Comparison of ENCODE assay signal across 7 mouse cellular contexts in the genomic region with DNA sequence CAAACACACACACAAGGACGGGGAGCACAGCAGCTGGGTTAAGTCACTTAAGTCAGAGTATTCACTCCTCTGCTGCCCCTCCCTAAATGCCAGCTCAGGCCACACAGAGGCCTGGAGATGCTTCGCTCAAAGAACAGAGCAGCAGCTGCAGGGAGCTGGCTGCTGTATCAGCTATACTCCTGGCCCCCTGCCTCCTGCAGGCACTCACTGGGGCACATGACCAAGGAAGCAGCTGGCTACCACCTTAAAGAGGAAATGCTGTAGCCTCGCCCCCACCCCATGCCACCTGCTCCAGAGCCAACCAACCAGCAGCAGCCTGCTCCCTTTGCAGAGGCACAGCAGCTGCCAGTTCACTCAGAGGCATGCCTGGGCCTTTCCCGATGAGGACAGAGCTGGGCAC. TPM values are rescaled to one million over a fixed set of nuclear protein-coding genes. Genes with fewer than 3 reads are reported as not detected.
DNase-seq lines count a peak whose midpoint lies in the region; ATAC-seq and TF ChIP-seq lines count a peak whose summit lies in the region.

No protein-coding gene starts in this region.

- no peak overlapping the region for H3ac ChIP-seq in myocyte (ENCODE audit: control insufficient read depth, insufficient read length)

- no peak overlapping the region for H3K4me2 ChIP-seq in forebrain, embryonic 11.5 days (ENCODE audit: low read depth, low read length, severe bottlenecking)
- no peak overlapping the region for H3K4me2 ChIP-seq in limb, embryonic 15.5 days
- peak overlapping the region; percentile 24 for H3K4me2 ChIP-seq in myocyte (ENCODE audit: low read depth)
- H3K4me2 ChIP-seq in stomach, embryonic 16.5 days (ENCODE audit: low read depth, low read length) = no peak overlapping the region

- H3K27ac ChIP-seq in forebrain, embryonic 11.5 days (ENCODE audit: low read depth, low read length) = no peak overlapping the region
- no peak overlapping the region for H3K27ac ChIP-seq in limb, embryonic 15.5 days
- no peak overlapping the region for H3K27ac ChIP-seq in stomach, embryonic 16.5 days (ENCODE audit: low read length)

- H3K9ac ChIP-seq in forebrain, embryonic 11.5 days (ENCODE audit: low read length) = no peak overlapping the region
- no peak overlapping the region for H3K9ac ChIP-seq in limb, embryonic 15.5 days
- no peak overlapping the region for H3K9ac ChIP-seq in stomach, embryonic 16.5 days (ENCODE audit: low read length)

- peak; percentile 90 for ATAC-seq in forebrain, embryonic 11.5 days (replicated peaks; ENCODE audit: low FRiP score)
- peak; percentile 87 for ATAC-seq in limb, embryonic 15.5 days (ENCODE audit: insufficient number of reproducible peaks, low FRiP score, low TSS enrichment, low read depth)
- peak; percentile 82 for ATAC-seq in stomach, embryonic 16.5 days (ENCODE audit: insufficient read depth, low FRiP score)

- H3K36me3 ChIP-seq in forebrain, embryonic 11.5 days (ENCODE audit: control insufficient read depth, insufficient read depth, low read length) = no peaks in the 10 kb centered on the region
- no peaks in the 10 kb centered on the region for H3K36me3 ChIP-seq in limb, embryonic 15.5 days
- no peaks in the 10 kb centered on the region for H3K36me3 ChIP-seq in myocyte (ENCODE audit: control insufficient read depth, insufficient read depth)
- no peaks in the 10 kb centered on the region for H3K36me3 ChIP-seq in stomach, embryonic 16.5 days (ENCODE audit: control insufficient read depth, insufficient read depth, low read length)

- H3K4me1 ChIP-seq in forebrain, embryonic 11.5 days (replicated peaks; ENCODE audit: control insufficient read depth, insufficient read depth, low read length) = 0 out of 2 replicates have a peak, but pooled peaks cover 2% of the 10 kb centered on the region
- H3K4me1 ChIP-seq in limb, embryonic 15.5 days = peaks cover 6% of the 10 kb centered on the region
- no peaks in the 10 kb centered on the region for H3K4me1 ChIP-seq in stomach, embryonic 16.5 days (ENCODE audit: control insufficient read depth, insufficient read depth, low read length)

- H3K79me2 ChIP-seq in myocyte (ENCODE audit: control insufficient read depth, insufficient read depth) = no peaks in the 10 kb centered on the region

- WGBS in forebrain, embryonic 11.5 days = 21% methylated on average over 4 of the region's 4 CpGs
- 26% methylated on average over 4 of the region's 4 CpGs for WGBS in limb, embryonic 15.5 days
- WGBS in stomach, embryonic 16.5 days = 35% methylated on average over 4 of the region's 4 CpGs

- H3K27me3 ChIP-seq in forebrain, embryonic 11.5 days (ENCODE audit: control insufficient read depth, insufficient read depth, low read length) = no peaks in the 10 kb centered on the region
- H3K27me3 ChIP-seq in limb, embryonic 15.5 days = no peaks in the 10 kb centered on the region
- no peaks in the 10 kb centered on the region for H3K27me3 ChIP-seq in myocyte (ENCODE audit: control insufficient read depth, insufficient read depth, insufficient read length)
- H3K27me3 ChIP-seq in stomach, embryonic 16.5 days (ENCODE audit: control insufficient read depth, insufficient read depth, low read length) = no peaks in the 10 kb centered on the region

- DNase-seq in 416B (ENCODE audit: low read depth) = peak; percentile 34
- DNase-seq in CD4-positive, CD25-positive, alpha-beta regulatory T cell, adult 2 months (ENCODE audit: low read depth, low spot score) = peak; percentile 66
- peak; percentile 65 for DNase-seq in forebrain, embryonic 11.5 days (ENCODE audit: low spot score)
- peak; percentile 66 for DNase-seq in heart, postnatal 4 days

- TF ChIP-seq POLR2A in myocyte (IDR thresholded peaks at IDR 0.05; ENCODE audit: insufficient read length, low read depth) = peak; percentile 39

- H3K4me3 ChIP-seq in forebrain, embryonic 11.5 days (ENCODE audit: low read depth, low read length) = no peak overlapping the region
- H3K4me3 ChIP-seq in limb, embryonic 15.5 days = no peak overlapping the region
- no peak overlapping the region for H3K4me3 ChIP-seq in myocyte
- no peak overlapping the region for H3K4me3 ChIP-seq in stomach, embryonic 16.5 days (replicated peaks; ENCODE audit: low read length)

- no peaks in the 10 kb centered on the region for H3K9me3 ChIP-seq in forebrain, embryonic 11.5 days (ENCODE audit: control insufficient read depth, low read length)
- no peaks in the 10 kb centered on the region for H3K9me3 ChIP-seq in limb, embryonic 15.5 days
- no peaks in the 10 kb centered on the region for H3K9me3 ChIP-seq in stomach, embryonic 16.5 days (replicated peaks; ENCODE audit: control insufficient read depth, low read length)

TF ChIP-seq in myocyte, 11 proteins besides CTCF, POLR2A, EP300 and RAD21:
- TF ChIP-seq REST (IDR thresholded peaks at IDR 0.05; ENCODE audit: insufficient read depth, insufficient read length) = no peak
- TF ChIP-seq SRF (IDR thresholded peaks at IDR 0.05; ENCODE audit: control insufficient read depth, insufficient read length, low read depth) = peak; percentile 65
- TF ChIP-seq POLR2AphosphoS2 (IDR thresholded peaks at IDR 0.05; ENCODE audit: insufficient read length, low read depth) = no peak
- peak; percentile 30 for TF ChIP-seq TCF12 (IDR thresholded peaks at IDR 0.05; ENCODE audit: insufficient read depth, poor library complexity, severe bottlenecking)
- TF ChIP-seq E2F4 (IDR thresholded peaks at IDR 0.05; ENCODE audit: insufficient read depth) = no peak
- peak; percentile 50 to 94 (median 92) for TF ChIP-seq MYOD1 (IDR thresholded peaks at IDR 0.05; ENCODE audit: control insufficient read depth in 1 of 3, insufficient read length in 2 of 3, low read depth in 2 of 3)
- TF ChIP-seq CEBPB (IDR thresholded peaks at IDR 0.05; ENCODE audit: insufficient read depth, poor library complexity, severe bottlenecking) = no peak
- TF ChIP-seq MAX (IDR thresholded peaks at IDR 0.05; ENCODE audit: low read depth) = no peak
- peak; percentile 83 to 94 (median 90) for TF ChIP-seq MYOG (IDR thresholded peaks at IDR 0.05; ENCODE audit: control insufficient read depth in 1 of 3, insufficient read depth in 1 of 3, insufficient read length in 2 of 3, low read depth in 2 of 3)
- peak; percentile 68 for TF ChIP-seq USF1 (IDR thresholded peaks at IDR 0.05; ENCODE audit: low read depth)
- TF ChIP-seq TCF3 (IDR thresholded peaks at IDR 0.05; ENCODE audit: insufficient read length, low read depth) = peak; percentile 79

RNA-seq across cellular contexts. Expression of a gene that starts 28.0 kb away (rescaled TPM):
- polyA plus RNA-seq in forebrain, embryonic 11.5 days (2014; fragmentation: Nextera tagmentation; extraction: Ambion mirVana) = 1.5 and 2.1 TPM in 2 replicates
- total RNA-seq in heart, postnatal 4 days (2021) = 1 to 10 TPM; 2.4 to 4.6 TPM
- 13.1 and 22.1 TPM in 2 replicates for polyA plus RNA-seq in limb, embryonic 15.5 days (2015; fragmentation: Nextera tagmentation; extraction: Ambion mirVana)
- polyA plus RNA-seq in myocyte (2012; fragmentation: generic; extraction: Trizol) = 36.1 TPM
- 1.2 and 3.4 TPM in 2 replicates for polyA plus RNA-seq in stomach, embryonic 16.5 days (2015; fragmentation: Nextera tagmentation; extraction: Ambion mirVana)
